Mouse (Mus musculus) cortical plate, adult 2 months (tissue): ENCODE measurements around the gene Mpv17.

Experiments used
- CTCF ChIP-seq: fragments of 200-500 bp; IDR thresholded peaks from 2 replicates; pipeline ENCODE4 v1.5.1; 2011; ENCODE audit warnings: mild to moderate bottlenecking, control low read depth, low read length; ENCODE audit not compliant: insufficient read depth; ENCODE audit errors: extremely low read depth
- POLR2A ChIP-seq: fragments of 200-500 bp; IDR thresholded peaks from 2 replicates; pipeline ENCODE4 v1.6.1; 2011; ENCODE audit warnings: mild to moderate bottlenecking, low read length, control low read depth; ENCODE audit not compliant: insufficient read depth; ENCODE audit errors: extremely low read depth

DNA sequence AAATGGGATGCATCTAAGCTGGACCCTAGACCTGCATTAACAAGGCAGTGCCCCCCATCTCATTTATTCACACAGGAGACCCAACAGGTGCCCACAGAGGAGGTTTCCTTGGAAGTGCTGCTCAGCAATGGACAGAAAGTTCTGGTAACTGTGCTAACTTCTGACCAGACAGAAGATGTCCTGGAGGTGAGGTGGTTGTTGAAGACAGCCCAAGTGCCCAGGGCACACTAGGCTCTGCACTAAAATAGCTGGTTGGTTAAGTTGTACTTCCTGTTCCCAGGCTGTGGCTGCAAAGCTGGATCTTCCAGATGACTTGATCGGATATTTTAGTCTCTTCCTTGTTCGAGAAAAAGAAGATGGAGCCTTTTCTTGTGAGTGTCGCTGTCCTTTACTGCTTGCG lies 41.6 kb upstream of the Mpv17 start:
- TF ChIP-seq CTCF (no peak), POLR2A (no peak)
